Mouse (Mus musculus): ENCODE data around the gene Tmem69. TPM values are rescaled to one million over a fixed set of nuclear protein-coding genes. Genes with fewer than 3 reads are reported as not detected.

Gene Tmem69
- polyA plus RNA-seq, 1 experiment from 2014 or later, result 23.5 TPM

DNA sequence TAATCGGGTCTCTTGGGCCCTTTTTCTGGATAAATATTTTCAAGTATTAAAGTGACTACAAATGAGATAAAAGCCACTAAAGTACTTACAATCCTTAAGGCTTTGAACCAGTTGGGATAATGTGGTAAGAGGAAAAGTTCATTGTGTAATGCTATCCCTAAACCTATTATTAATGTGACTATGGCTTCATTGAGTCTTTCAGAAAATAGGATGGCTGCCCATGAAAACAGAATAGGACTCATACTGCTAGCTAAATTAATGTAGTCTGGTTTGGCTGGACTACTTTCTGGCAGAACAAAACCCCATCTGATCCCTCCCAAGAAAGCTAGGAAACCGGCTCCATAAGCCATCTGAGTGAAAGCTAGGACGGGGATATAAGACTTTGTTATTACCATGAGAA is 2.7 kb downstream of the Tmem69 start:
- Histone ChIP-seq H3K27me3 (replicated peaks; ENCODE audit: control insufficient read depth, insufficient read depth, low read length) (no peaks in the 10 kb centered on the region), H3K4me2 (ENCODE audit: low read depth, low read length) (no peak overlapping the region), H3K9ac (ENCODE audit: low read depth, low read length) (no peak overlapping the region), H3K9me3 (ENCODE audit: control insufficient read depth, low read length) (no peaks in the 10 kb centered on the region), H3K4me1 (ENCODE audit: control insufficient read depth, insufficient read depth, low read length) (no peaks in the 10 kb centered on the region), H3K4me3 (ENCODE audit: low read depth, low read length) (no peak overlapping the region), H3K36me3 (ENCODE audit: control insufficient read depth, insufficient read depth, low read length) (peaks cover 17% of the 10 kb centered on the region), H3K27ac (replicated peaks; ENCODE audit: low read depth, low read length) (no peak overlapping the region)
- ATAC-seq (ENCODE audit: low read depth) (no peak), DNase-seq (ENCODE audit: low spot score) (no peak)
- 86% methylated on average over 3 of the region's 3 CpGs for WGBS

GRCm38 (mm10) chr4:116550432-116550831 is 5.3 kb downstream of the Tmem69 start:
- H3K27me3 ChIP-seq (replicated peaks; ENCODE audit: control insufficient read depth, insufficient read depth, low read length), result no peaks in the 10 kb centered on the region
- no peaks in the 10 kb centered on the region for H3K4me1 ChIP-seq (ENCODE audit: control insufficient read depth, insufficient read depth, low read length)
- no peaks in the 10 kb centered on the region for H3K9me3 ChIP-seq (ENCODE audit: control insufficient read depth, low read length)
- no peak overlapping the region for H3K4me2 ChIP-seq (ENCODE audit: low read depth, low read length)
- H3K9ac ChIP-seq (ENCODE audit: low read depth, low read length), result no peak overlapping the region
- ATAC-seq (ENCODE audit: low read depth), result no peak
- H3K36me3 ChIP-seq (ENCODE audit: control insufficient read depth, insufficient read depth, low read length), result peaks cover 17% of the 10 kb centered on the region
- WGBS, result 81% methylated on average over 1 of the region's 1 CpGs
- H3K4me3 ChIP-seq (ENCODE audit: low read depth, low read length), result no peak overlapping the region
- DNase-seq (ENCODE audit: low spot score), result no peak
- no peak overlapping the region for H3K27ac ChIP-seq (replicated peaks; ENCODE audit: low read depth, low read length)

GRCm38 (mm10) chr4:116537737-116538136 is 18.0 kb downstream of the Tmem69 start:
- H3K4me2 ChIP-seq (ENCODE audit: low read depth, low read length), result no peak overlapping the region
- ATAC-seq (ENCODE audit: low read depth) (no peak), DNase-seq (ENCODE audit: low spot score) (no peak)
- no peaks in the 10 kb centered on the region for H3K9me3 ChIP-seq (ENCODE audit: control insufficient read depth, low read length)
- H3K36me3 ChIP-seq (ENCODE audit: control insufficient read depth, insufficient read depth, low read length), result peaks cover 15% of the 10 kb centered on the region
- no peak overlapping the region for H3K9ac ChIP-seq (ENCODE audit: low read depth, low read length)
- H3K27ac ChIP-seq (replicated peaks; ENCODE audit: low read depth, low read length), result no peak overlapping the region
- no peaks in the 10 kb centered on the region for H3K4me1 ChIP-seq (ENCODE audit: control insufficient read depth, insufficient read depth, low read length)
- no peak overlapping the region for H3K4me3 ChIP-seq (ENCODE audit: low read depth, low read length)
- H3K27me3 ChIP-seq (replicated peaks; ENCODE audit: control insufficient read depth, insufficient read depth, low read length), result no peaks in the 10 kb centered on the region
- 80% methylated on average over 3 of the region's 3 CpGs for WGBS

- H3K9me3 ChIP-seq (ENCODE audit: control insufficient read depth, low read length), result no peaks in the 10 kb centered on the region
- no peak overlapping the region for H3K27ac ChIP-seq (replicated peaks; ENCODE audit: low read depth, low read length)
- no peaks in the 10 kb centered on the region for H3K27me3 ChIP-seq (replicated peaks; ENCODE audit: control insufficient read depth, insufficient read depth, low read length)
- H3K9ac ChIP-seq (ENCODE audit: low read depth, low read length), result no peak overlapping the region
- no peaks in the 10 kb centered on the region for H3K4me1 ChIP-seq (ENCODE audit: control insufficient read depth, insufficient read depth, low read length)
- no peak overlapping the region for H3K4me3 ChIP-seq (ENCODE audit: low read depth, low read length)
- H3K36me3 ChIP-seq (ENCODE audit: control insufficient read depth, insufficient read depth, low read length), result peaks cover 19% of the 10 kb centered on the region
- no peak overlapping the region for H3K4me2 ChIP-seq (ENCODE audit: low read depth, low read length)
- no peak for DNase-seq (ENCODE audit: low spot score)
- no peak for ATAC-seq (ENCODE audit: low read depth)
Measured at GRCm38 (mm10) chr4:116536351-116536750, 19.4 kb downstream of the Tmem69 start.

DNA sequence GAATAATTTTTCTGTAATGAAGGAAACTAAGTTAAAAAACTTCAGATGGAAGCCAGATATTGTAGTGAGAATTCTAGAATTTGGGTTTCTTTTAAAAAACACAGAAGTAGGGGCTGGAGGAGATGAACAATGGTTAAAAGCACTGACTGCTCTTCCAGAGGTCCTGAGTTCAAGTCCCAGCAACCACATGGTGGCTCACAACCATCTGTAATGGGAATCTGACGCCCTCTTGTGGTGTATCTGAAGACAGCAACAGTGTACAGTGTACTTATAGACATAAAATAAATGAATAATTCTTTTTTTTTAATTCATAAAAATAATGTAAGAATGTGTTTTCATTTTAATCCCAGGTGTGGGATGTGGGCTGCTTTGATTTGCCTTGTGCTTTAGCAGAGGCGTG is 24.6 kb downstream of the Tmem69 start:
- 63% methylated on average over 2 of the region's 2 CpGs for WGBS
- no peaks in the 10 kb centered on the region for H3K4me1 ChIP-seq (ENCODE audit: control insufficient read depth, insufficient read depth, low read length)
- no peak overlapping the region for H3K4me3 ChIP-seq (ENCODE audit: low read depth, low read length)
- peaks cover 24% of the 10 kb centered on the region for H3K36me3 ChIP-seq (ENCODE audit: control insufficient read depth, insufficient read depth, low read length)
- no peak overlapping the region for H3K27ac ChIP-seq (replicated peaks; ENCODE audit: low read depth, low read length)
- DNase-seq (ENCODE audit: low spot score) (no peak), ATAC-seq (ENCODE audit: low read depth) (no peak)
- H3K9ac ChIP-seq (ENCODE audit: low read depth, low read length), result no peak overlapping the region
- no peaks in the 10 kb centered on the region for H3K9me3 ChIP-seq (ENCODE audit: control insufficient read depth, low read length)
- no peaks in the 10 kb centered on the region for H3K27me3 ChIP-seq (replicated peaks; ENCODE audit: control insufficient read depth, insufficient read depth, low read length)
- no peak overlapping the region for H3K4me2 ChIP-seq (ENCODE audit: low read depth, low read length)

DNA sequence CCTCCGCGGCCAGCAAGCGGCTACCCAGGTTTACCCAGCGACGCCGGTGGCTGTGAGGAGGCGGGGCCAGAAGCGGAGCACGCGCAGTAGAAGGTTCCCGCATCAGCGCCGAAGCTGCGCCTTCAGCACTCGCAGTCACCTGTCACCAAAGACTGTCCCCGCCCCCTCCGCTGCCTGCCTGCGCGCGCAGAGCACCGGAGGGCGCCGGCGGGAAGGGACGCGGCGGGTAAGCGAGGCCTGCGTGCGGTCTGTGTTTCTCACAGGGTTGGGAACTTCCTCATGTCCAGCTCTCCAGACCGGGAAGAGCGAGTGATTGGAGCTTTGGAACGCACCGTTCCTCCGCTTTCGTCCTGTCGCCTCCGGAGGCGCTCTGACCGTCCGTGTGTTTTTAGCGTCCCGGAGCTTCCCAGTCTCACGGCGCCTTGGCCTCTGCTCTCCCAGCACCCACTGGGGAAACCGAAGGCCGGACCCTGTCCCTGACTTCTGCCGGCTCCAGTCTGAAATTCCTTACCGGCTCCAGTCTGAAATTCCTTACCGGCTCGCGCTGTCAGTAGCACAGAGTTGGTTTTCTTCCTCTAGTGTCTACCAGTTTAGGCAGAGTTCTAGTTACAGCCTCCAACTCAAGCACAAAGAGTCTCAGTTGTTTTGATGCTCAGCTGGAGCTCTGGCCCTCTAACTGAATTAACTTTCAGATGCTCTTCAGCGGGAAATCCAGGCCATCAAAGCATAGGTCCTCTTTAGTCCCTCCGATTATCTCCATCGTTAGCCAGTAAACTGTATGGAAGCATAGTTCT is 48.1 kb downstream of the Tmem69 start, which contains the start of gene Ipp:
Gene Ipp, plus strand, starts transcription at position 125 of the 794 bp plus-strand sequence.
- no peaks in the 10 kb centered on the region for H3K4me1 ChIP-seq (ENCODE audit: control insufficient read depth, insufficient read depth, low read length)
- peak within 1 kb of the TSS; percentile 91 for H3K27ac ChIP-seq (replicated peaks; ENCODE audit: low read depth, low read length)
- peak within 1 kb of the TSS; percentile 83 for H3K9ac ChIP-seq (ENCODE audit: low read depth, low read length)
- ATAC-seq (ENCODE audit: low read depth) (peak; percentile 98), DNase-seq (ENCODE audit: low spot score) (peak; percentile 97)
- H3K9me3 ChIP-seq (ENCODE audit: control insufficient read depth, low read length), result no peaks in the 10 kb centered on the region
- no peaks in the 10 kb centered on the region for H3K27me3 ChIP-seq (replicated peaks; ENCODE audit: control insufficient read depth, insufficient read depth, low read length)
- WGBS, result under 1% methylated on average over 42 of the region's 55 CpGs
- no peaks in the 10 kb centered on the region for H3K36me3 ChIP-seq (ENCODE audit: control insufficient read depth, insufficient read depth, low read length)
- peak within 1 kb of the TSS; percentile 55 for H3K4me2 ChIP-seq (ENCODE audit: low read depth, low read length)
- H3K4me3 ChIP-seq (ENCODE audit: low read depth, low read length), result peak within 1 kb of the TSS; percentile 60

GRCm38 (mm10) chr4:116506886-116507424 is 48.8 kb downstream of the Tmem69 start:
- Histone ChIP-seq H3K4me3 (ENCODE audit: low read depth, low read length) (peak overlapping the region; percentile 60), H3K9ac (ENCODE audit: low read depth, low read length) (peak overlapping the region; percentile 83), H3K27ac (replicated peaks; ENCODE audit: low read depth, low read length) (peak overlapping the region; percentile 91; the same call in 1 of the 2 replicates), H3K9me3 (ENCODE audit: control insufficient read depth, low read length) (no peaks in the 10 kb centered on the region), H3K36me3 (ENCODE audit: control insufficient read depth, insufficient read depth, low read length) (no peaks in the 10 kb centered on the region), H3K27me3 (replicated peaks; ENCODE audit: control insufficient read depth, insufficient read depth, low read length) (no peaks in the 10 kb centered on the region), H3K4me2 (ENCODE audit: low read depth, low read length) (peak overlapping the region; percentile 55), H3K4me1 (ENCODE audit: control insufficient read depth, insufficient read depth, low read length) (no peaks in the 10 kb centered on the region)
- ATAC-seq (ENCODE audit: low read depth) (peak; percentile 9; the same call in 1 of the 2 replicates), DNase-seq (ENCODE audit: low spot score) (no peak)
- 28% methylated on average over 11 of the region's 11 CpGs for WGBS
